Mouse (Mus musculus): Measurements from ENCODE around the gene Defb29.

DNA sequence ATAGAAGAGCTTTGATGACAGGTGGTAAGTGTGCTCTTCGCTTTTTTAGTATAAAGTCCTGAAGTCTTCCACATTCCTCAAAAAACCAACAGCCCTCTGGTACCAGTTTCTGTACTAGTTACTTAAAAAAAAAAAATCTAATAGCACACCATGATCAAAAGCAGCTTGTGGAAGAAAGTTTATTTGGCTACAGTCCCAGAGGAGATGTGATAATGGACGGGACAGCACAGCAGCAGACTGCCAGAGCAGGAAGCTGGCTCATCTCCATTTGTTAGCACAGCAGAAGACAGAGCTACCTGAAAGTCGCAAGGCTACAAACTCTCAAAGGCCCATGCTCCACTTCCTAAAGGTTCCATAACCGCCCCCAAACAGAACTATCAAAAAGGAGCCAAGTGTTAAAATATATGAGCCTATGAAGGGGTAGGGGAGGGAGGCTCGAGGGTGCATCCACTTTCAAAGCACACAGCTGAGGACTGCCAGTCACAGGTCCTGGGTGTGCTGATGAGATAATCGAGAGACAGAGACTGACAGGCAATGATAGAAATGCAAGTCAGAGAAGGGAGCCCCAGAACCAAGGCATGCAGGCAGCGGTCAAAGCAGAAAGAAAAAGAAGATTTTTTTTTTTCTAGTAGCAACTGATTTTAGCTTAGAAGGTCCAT is 39.6 kb downstream of the Defb29 start:
- TF ChIP-seq POLR2A (IDR thresholded peaks at IDR 0.05; ENCODE audit: insufficient read depth, low read length) (no peak), CTCF (IDR thresholded peaks at IDR 0.05; ENCODE audit: low read depth, low read length) (no peak), EP300 (IDR thresholded peaks at IDR 0.05; ENCODE audit: insufficient read depth, low read depth, low read length) (no peak)
